Mouse (Mus musculus) E14TG2a.4 (cell line): ENCODE data around the gene Kcnh1.

ENCODE experiments used
- H3K27me3 ChIP-seq: 2 replicates; pipeline ENCODE4 v1.6.1; 2014; ENCODE audit warnings: low read length, control low read depth; ENCODE audit not compliant: insufficient read depth
- H3K36me3 ChIP-seq: 2 replicates; pipeline ENCODE4 v1.6.1; 2014; ENCODE audit warnings: low read length, control low read depth; ENCODE audit not compliant: insufficient read depth
- H3K4me1 ChIP-seq: replicated peaks from 2 replicates; pipeline ENCODE4 v1.6.1; 2014; ENCODE audit warnings: low read depth, low read length, control low read depth
- H3K4me3 ChIP-seq: replicated peaks from 2 replicates; pipeline ENCODE4 v1.5.1; 2014; ENCODE audit warnings: mild to moderate bottlenecking, low read length
- H3K9me3 ChIP-seq: 2 replicates; pipeline ENCODE4 v1.6.1; 2014; ENCODE audit warnings: low read length, control low read depth
- CTCF ChIP-seq: conservative IDR thresholded peaks from 2 replicates; pipeline ENCODE4 v1.5.1; 2014; ENCODE audit warnings: low read length
- NANOG ChIP-seq: IDR thresholded peaks from 2 replicates; pipeline ENCODE4 v1.6.1; 2014; ENCODE audit warnings: borderline replicate concordance, low read length, mixed read lengths
- POU5F1 ChIP-seq: IDR thresholded peaks from 2 replicates; pipeline ENCODE4 v1.6.1; 2014; ENCODE audit warnings: low read length, borderline replicate concordance

Kcnh1 gene

DNA sequence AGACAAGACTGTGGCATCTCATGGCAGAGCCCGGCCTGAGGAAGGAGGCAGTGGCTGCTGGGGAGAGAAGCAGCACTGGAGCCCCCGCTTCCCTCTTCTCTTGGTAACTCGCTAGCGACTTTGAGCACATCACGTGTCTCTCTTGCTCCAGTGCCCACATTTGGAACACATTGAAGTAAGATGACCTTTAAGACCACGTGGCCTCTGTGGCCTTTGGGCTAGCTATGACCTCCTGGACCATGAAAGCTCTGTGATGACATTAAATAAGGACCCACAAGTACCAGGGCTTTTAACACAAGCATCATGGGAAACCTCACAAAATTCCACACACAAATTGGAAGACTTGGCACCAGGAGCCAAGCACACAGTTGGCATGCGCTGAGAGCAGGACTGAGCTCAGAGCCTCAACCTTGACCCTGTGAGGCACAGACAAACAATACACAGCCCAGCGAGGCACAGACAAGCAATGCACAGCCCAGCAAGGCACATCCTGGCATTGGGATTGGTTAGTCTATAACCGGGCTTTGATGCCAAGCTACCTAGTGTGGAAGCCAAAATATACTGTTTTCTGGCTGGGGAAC, 225.8 kb downstream of the Kcnh1 start:
- Histone ChIP-seq H3K27me3 (no peaks in the 10 kb centered on the region), H3K9me3 (no peaks in the 10 kb centered on the region), H3K4me1 (no peaks in the 10 kb centered on the region), H3K36me3 (no peaks in the 10 kb centered on the region), H3K4me3 (no peak overlapping the region)
- TF ChIP-seq POU5F1 (no peak), NANOG (no peak), CTCF (no peak)

DNA sequence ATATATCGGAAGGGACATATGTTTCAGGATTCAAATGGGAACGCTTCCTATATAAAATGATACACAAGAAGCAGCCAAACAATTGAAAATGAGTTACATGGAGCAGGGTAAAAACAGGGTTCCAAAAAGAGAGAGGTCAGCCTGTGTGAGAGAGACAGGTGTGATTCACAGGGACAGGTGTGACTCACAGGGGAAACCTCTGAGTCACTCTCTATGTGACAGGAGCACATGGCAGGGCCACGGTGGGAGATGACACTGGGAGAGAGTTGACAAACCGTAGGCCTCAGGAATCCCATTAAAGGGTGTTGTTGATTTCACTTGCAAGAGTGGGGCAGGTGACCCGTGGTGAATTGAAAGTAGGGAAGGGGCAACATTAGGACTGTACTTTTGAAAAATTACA, 228.6 kb downstream of the Kcnh1 start:
- no peaks in the 10 kb centered on the region for H3K4me1 ChIP-seq
- H3K9me3 ChIP-seq = no peaks in the 10 kb centered on the region
- H3K4me3 ChIP-seq = no peak overlapping the region
- no peaks in the 10 kb centered on the region for H3K36me3 ChIP-seq
- no peak for TF ChIP-seq POU5F1
- TF ChIP-seq NANOG = no peak
- TF ChIP-seq CTCF = no peak
- no peaks in the 10 kb centered on the region for H3K27me3 ChIP-seq

DNA sequence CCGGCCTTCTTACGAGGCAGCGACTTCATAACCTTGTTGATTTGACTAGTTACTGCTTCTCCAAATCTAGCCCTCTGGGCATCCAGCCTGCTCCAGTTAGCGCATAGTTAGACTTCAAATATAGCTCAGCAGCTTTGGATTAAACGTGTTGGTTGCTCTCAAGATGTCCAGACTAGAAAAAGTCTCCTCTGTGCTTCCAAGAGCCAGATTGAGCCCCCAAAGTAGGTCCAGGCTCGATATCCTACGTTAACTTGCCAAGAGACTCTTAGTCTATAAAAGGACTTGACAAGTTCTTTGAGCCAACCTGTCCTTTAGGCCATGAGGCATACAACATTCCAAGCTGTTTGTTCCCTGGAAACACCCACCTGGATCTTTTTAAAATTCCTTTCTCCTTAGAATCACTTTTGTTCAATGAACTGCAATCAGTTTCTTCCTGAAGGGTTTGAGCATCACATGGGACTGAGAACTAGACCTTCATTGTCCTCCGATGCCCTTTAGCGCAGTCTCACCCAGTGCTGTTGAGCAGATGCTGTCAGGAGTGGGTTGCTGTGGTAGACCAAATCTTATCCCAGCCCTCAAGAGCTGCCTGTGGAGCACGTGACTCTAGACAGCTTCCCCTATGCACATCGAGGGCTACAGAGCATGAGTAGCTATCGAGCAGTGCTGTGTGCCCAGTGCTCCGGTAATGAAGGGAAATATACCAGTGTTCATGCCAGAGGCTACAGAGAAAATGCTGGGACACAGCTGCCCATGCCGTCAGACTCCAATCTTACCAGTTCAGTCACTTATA, 231.0 kb downstream of the Kcnh1 start:
- Histone ChIP-seq H3K4me3 (no peak overlapping the region), H3K27me3 (no peaks in the 10 kb centered on the region), H3K9me3 (0 out of 2 replicates have a peak, but pooled peaks cover 6% of the 10 kb centered on the region), H3K36me3 (no peaks in the 10 kb centered on the region), H3K4me1 (no peaks in the 10 kb centered on the region)
- TF ChIP-seq NANOG (no peak), POU5F1 (no peak), CTCF (no peak)

DNA sequence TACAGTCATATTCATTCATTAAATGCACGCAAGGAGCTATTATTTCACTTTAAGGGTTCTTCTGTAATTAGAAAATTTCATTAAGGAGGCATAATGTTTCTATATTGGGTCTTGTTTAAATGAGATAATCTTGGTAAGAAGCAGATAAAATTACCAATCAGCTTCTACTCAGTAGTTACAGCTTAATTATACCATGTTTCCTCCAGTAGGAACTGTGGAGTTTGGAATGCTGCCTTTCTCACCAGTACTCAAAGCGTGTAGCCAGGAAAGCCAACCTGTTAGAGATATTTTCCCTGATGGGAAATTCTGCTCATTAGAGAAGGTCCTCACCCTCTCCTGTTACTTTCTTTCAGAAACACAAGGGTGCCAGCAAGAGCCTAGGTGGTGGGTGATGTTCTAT, 240.8 kb downstream of the Kcnh1 start:
- no peak for TF ChIP-seq POU5F1
- no peak for TF ChIP-seq NANOG
- no peak for TF ChIP-seq CTCF
- Histone ChIP-seq H3K4me1 (no peaks in the 10 kb centered on the region), H3K9me3 (no peaks in the 10 kb centered on the region), H3K27me3 (no peaks in the 10 kb centered on the region), H3K4me3 (no peak overlapping the region), H3K36me3 (no peaks in the 10 kb centered on the region)

DNA sequence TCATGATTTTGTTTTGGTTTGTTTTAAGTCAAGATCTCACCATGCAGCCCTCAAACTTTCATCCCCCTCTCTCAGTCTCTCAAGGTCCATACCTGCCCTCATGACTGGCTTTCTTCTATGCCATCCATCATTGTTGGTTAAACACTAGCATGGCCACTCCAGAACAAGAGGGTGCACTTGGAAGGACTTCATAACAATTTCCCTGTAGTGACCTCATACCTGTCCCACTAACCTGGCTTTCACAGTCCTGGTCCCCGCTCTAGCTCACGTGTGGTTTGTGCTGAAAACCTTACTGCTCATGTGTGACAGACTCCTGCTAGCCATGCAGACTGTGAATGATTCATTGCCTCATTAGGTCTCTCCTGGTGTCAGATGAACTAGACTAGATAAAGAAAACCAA, 244.9 kb downstream of the Kcnh1 start:
- H3K4me3 ChIP-seq = no peak overlapping the region
- TF ChIP-seq CTCF (no peak), POU5F1 (no peak), NANOG (no peak)
- peaks cover 6% of the 10 kb centered on the region; the same call in 1 of the 2 replicates for H3K9me3 ChIP-seq
- H3K36me3 ChIP-seq = no peaks in the 10 kb centered on the region
- no peaks in the 10 kb centered on the region for H3K4me1 ChIP-seq
- H3K27me3 ChIP-seq = no peaks in the 10 kb centered on the region

DNA sequence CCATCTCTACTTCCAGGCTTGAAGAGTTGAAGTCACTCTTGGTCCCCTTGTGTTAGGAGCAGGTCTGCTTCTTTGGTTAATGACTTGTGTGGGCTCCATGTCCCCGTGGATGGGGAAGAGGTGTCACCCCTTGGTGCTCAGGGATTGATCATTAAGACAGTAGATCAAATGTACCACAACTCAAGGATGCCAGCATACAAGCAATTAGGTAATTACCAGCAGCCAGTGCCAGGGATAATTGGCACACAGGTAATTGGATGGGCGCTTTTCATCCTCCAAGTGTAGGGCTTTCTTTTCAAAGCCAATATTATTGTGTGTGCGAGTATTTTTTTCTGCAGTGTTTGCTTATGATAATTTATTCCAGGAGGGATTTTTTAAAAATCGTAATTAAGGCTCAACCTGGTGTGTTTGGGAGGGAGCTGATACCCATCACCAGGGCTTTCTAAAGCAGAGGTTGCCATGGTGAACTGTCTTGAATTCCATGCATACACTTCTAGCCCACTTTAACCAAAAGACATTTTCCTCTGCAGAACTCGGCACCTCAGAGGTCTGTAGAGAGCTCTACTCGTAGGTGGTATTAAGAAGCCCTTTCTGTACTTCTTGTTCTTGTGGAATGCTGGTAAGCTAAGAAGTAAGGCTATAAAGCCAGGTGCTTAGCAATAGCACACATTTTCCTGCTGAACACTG, 248.7 kb downstream of the Kcnh1 start:
- H3K27me3 ChIP-seq = peaks cover 9% of the 10 kb centered on the region
- peaks cover 3% of the 10 kb centered on the region for H3K4me1 ChIP-seq
- H3K4me3 ChIP-seq = no peak overlapping the region
- TF ChIP-seq NANOG (no peak), CTCF (no peak), POU5F1 (no peak)
- no peaks in the 10 kb centered on the region for H3K36me3 ChIP-seq
- peaks cover 7% of the 10 kb centered on the region; the same call in 1 of the 2 replicates for H3K9me3 ChIP-seq

DNA sequence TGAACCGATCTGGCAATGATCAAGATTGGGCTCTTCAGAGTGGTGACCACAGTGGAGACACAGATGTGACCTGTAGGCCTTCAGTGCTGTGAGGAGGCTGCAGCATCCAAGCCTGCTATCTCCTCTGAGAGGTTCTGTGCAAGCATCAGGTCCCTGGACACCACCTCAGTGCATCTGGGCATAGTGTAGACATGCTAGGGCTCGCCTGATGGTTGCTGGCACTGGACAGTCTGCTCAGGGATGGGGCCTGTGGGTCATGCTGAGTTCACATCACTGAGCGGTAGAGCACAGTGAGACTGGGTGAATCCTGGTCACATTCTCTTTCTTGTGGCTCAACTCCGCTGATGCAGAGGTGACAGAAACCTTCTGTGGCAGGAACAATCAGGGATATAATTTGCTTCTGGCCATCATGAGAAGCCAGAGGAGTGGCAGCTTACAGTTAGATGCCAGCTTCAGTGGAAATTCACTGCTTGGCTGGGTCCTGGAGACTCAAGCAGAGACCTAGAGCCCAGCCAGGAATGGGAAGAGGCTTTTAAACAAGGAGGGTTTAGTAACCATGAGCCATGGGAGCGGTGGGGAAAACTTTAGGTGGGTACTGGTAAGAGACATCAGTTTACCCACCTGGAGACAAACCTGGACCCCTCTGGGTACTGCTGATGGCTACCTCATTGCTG, 252.3 kb downstream of the Kcnh1 start:
- Histone ChIP-seq H3K9me3 (peaks cover 7% of the 10 kb centered on the region; the same call in 1 of the 2 replicates), H3K27me3 (peaks cover 9% of the 10 kb centered on the region), H3K4me1 (peaks cover 12% of the 10 kb centered on the region), H3K4me3 (no peak overlapping the region), H3K36me3 (no peaks in the 10 kb centered on the region)
- TF ChIP-seq NANOG (no peak), CTCF (no peak), POU5F1 (no peak)

DNA sequence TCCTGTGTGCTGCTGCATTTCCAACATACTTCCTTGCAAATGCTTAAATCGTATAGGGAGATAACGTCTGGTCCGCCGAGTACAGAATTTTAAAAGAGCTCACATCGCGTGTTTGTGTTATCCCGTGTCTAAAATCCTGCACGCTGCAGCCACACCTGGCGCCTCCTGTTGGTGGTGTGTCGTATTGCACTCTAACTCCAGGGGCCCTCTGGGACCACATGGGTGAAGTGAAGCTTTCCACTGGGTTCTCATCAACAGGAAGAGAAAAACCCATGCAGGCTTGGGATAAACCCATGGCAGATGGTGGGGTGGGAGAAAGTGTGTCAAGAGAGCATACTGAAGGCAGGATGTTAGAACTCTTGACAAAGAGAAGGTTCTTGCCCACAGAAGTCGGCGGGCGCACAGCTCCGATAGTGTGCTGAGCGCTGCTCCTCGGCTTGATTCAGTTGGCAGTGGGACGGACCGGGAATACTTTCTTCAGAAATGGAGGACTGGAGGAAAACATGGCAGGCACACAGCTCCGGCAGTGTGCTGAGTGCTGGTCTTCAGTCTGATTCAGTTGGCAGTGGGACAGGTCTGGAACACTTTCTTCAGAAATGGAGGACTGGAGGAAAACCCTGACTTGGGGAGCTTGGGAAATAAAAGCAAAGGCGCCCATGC, 253.6 kb downstream of the Kcnh1 start:
- H3K4me3 ChIP-seq = peak overlapping the region; percentile 59
- peaks cover 9% of the 10 kb centered on the region for H3K27me3 ChIP-seq
- TF ChIP-seq POU5F1 (no peak), CTCF (peak; percentile 73)
- peaks cover 22% of the 10 kb centered on the region for H3K4me1 ChIP-seq
- no peaks in the 10 kb centered on the region for H3K36me3 ChIP-seq
- H3K9me3 ChIP-seq = peaks cover 7% of the 10 kb centered on the region; the same call in 1 of the 2 replicates
